Mouse (Mus musculus): Measurements from ENCODE around the gene Mdm2.

DNA sequence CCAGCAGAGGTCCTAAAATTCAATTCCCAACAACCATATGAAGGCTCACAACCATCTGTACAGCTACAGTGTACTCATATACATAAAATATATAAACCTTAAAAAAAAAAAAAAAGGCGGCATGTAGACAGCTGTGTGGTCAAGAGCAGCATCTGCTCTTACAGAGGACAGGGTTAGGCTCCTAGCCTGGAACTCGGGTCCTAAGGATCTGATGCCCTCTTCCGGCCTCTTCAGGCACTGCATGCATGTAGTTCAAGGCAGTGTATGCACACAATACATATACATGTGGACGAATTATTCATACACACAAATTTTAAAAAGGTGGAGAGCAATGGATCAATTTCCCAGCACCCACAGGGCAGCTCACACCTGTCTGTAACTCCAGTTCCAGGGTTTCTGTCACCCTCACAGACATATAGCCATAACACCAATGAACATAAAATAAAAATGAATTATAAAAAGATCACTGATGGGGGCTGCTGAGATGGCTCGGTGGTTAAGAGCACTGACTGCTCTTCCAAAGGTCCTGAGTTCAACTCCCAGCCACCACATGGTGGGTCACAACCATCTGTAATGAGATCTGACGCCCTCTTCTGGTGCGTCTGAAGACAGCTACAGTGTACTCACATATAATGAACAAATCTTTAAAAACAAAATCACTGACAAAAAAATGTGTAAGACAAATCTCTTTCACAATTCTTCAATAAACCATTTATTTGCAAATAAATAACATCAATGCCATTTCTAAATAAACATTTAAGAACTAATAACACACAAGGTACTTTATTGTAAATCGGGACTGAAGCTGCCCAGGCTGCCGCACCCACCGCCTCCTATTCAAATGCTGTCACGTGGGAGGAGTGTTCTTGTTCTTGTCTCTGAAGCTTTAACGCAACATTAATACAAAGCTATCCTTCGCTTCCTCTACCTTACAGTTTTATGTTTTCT, 22.1 kb downstream of the Mdm2 start:
- TF ChIP-seq CTCF (IDR thresholded peaks at IDR 0.05; ENCODE audit: low read depth, low read length) (peak; percentile 53), POLR2A (IDR thresholded peaks at IDR 0.05; ENCODE audit: extremely low read depth, insufficient read depth, low read length) (no peak)
